Mouse (Mus musculus): Measurements from ENCODE around the gene Celf2. TPM values are rescaled to one million over a fixed set of nuclear protein-coding genes. Genes with fewer than 3 reads are reported as not detected.

The Celf2 gene
- total RNA-seq, 2 experiments from 2014 or later, result 67.6 to 79.3 TPM

- Histone ChIP-seq H3K4me3 (no peak overlapping the region), H3K27ac (no peak overlapping the region)
- intact Hi-C loops (cut with DNase I), result no loop called here
- DNase-seq, result no peak
- no peak for TF ChIP-seq CTCF (IDR thresholded peaks at IDR 0.05)
Observed at GRCm38 (mm10) chr2:6704342-6704741, 805.0 kb downstream of the Celf2 start.

GRCm38 (mm10) chr2:6696326-6696725 is 813.0 kb downstream of the Celf2 start:
- intact Hi-C loops (cut with DNase I), result no loop called here
- Histone ChIP-seq H3K4me3 (no peak overlapping the region), H3K27ac (no peak overlapping the region)
- TF ChIP-seq CTCF (IDR thresholded peaks at IDR 0.05), result no peak
- DNase-seq, result no peak

- Histone ChIP-seq H3K27ac (no peak overlapping the region), H3K4me3 (no peak overlapping the region)
- no peak for DNase-seq
- TF ChIP-seq CTCF (IDR thresholded peaks at IDR 0.05), result no peak
- intact Hi-C loops (cut with DNase I), result no loop called here
Observed at GRCm38 (mm10) chr2:6695353-6695951, 813.9 kb downstream of the Celf2 start.

GRCm38 (mm10) chr2:6689689-6690088 is 819.7 kb downstream of the Celf2 start:
- TF ChIP-seq CTCF (IDR thresholded peaks at IDR 0.05), result no peak
- no peak overlapping the region for H3K4me3 ChIP-seq
- DNase-seq, result no peak
- intact Hi-C loops (cut with DNase I), result no loop called here
- H3K27ac ChIP-seq, result no peak overlapping the region

- intact Hi-C loops (cut with DNase I), result no loop called here
- Histone ChIP-seq H3K27ac (no peak overlapping the region), H3K4me3 (no peak overlapping the region)
- TF ChIP-seq CTCF (IDR thresholded peaks at IDR 0.05), result no peak
- DNase-seq, result no peak
Observed at GRCm38 (mm10) chr2:6678231-6678630, 831.1 kb downstream of the Celf2 start.

GRCm38 (mm10) chr2:6677457-6677856 is 831.9 kb downstream of the Celf2 start:
- H3K4me3 ChIP-seq, result no peak overlapping the region
- no peak for TF ChIP-seq CTCF (IDR thresholded peaks at IDR 0.05)
- H3K27ac ChIP-seq, result no peak overlapping the region
- intact Hi-C loops (cut with DNase I), result no loop called here
- no peak for DNase-seq

- Histone ChIP-seq H3K27ac (no peak overlapping the region), H3K4me3 (no peak overlapping the region)
- intact Hi-C loops (cut with DNase I), result no loop called here
- no peak for TF ChIP-seq CTCF (IDR thresholded peaks at IDR 0.05)
- DNase-seq, result no peak
Observed at GRCm38 (mm10) chr2:6674401-6674800, 835.0 kb downstream of the Celf2 start.

GRCm38 (mm10) chr2:6673418-6673817 is 835.9 kb downstream of the Celf2 start:
- Histone ChIP-seq H3K4me3 (no peak overlapping the region), H3K27ac (no peak overlapping the region)
- intact Hi-C loops (cut with DNase I), result no loop called here
- no peak for TF ChIP-seq CTCF (IDR thresholded peaks at IDR 0.05)
- DNase-seq, result no peak

GRCm38 (mm10) chr2:6667611-6668010 is 841.8 kb downstream of the Celf2 start:
- Histone ChIP-seq H3K4me3 (no peak overlapping the region), H3K27ac (no peak overlapping the region; the same call in 1 of the 2 replicates)
- no peak for DNase-seq
- intact Hi-C loops (cut with DNase I), result no loop called here
- TF ChIP-seq CTCF (IDR thresholded peaks at IDR 0.05), result no peak

GRCm38 (mm10) chr2:6659834-6660233 is 849.5 kb downstream of the Celf2 start:
- intact Hi-C loops (cut with DNase I), result no loop called here
- TF ChIP-seq CTCF (IDR thresholded peaks at IDR 0.05), result no peak
- Histone ChIP-seq H3K4me3 (no peak overlapping the region), H3K27ac (no peak overlapping the region)
- DNase-seq, result no peak

- Histone ChIP-seq H3K4me3 (no peak overlapping the region), H3K27ac (no peak overlapping the region)
- TF ChIP-seq CTCF (IDR thresholded peaks at IDR 0.05), result no peak
- DNase-seq, result no peak
- intact Hi-C loops (cut with DNase I), result no loop called here
Observed at GRCm38 (mm10) chr2:6653719-6654118, 855.6 kb downstream of the Celf2 start.

GRCm38 (mm10) chr2:6651697-6652096 is 857.7 kb downstream of the Celf2 start:
- DNase-seq, result no peak
- no peak for TF ChIP-seq CTCF (IDR thresholded peaks at IDR 0.05)
- Histone ChIP-seq H3K27ac (no peak overlapping the region), H3K4me3 (no peak overlapping the region)
- intact Hi-C loops (cut with DNase I), result no loop called here

- Histone ChIP-seq H3K4me3 (no peak overlapping the region), H3K27ac (no peak overlapping the region)
- intact Hi-C loops (cut with DNase I), result no loop called here
- DNase-seq, result peak; percentile 26
- no peak for TF ChIP-seq CTCF (IDR thresholded peaks at IDR 0.05)
Observed at GRCm38 (mm10) chr2:6648877-6649276, 860.5 kb downstream of the Celf2 start.

- H3K27ac ChIP-seq, result no peak overlapping the region
- no peak for TF ChIP-seq CTCF (IDR thresholded peaks at IDR 0.05)
- H3K4me3 ChIP-seq, result no peak overlapping the region
- intact Hi-C loops (cut with DNase I), result no loop called here
- DNase-seq, result no peak
Observed at GRCm38 (mm10) chr2:6647028-6647427, 862.3 kb downstream of the Celf2 start.
